Mouse (Mus musculus): ENCODE data around the gene Bcar3.

GRCm38 (mm10) chr3:122334375-122334774 is 40.4 kb downstream of the Bcar3 start:
- TF ChIP-seq CTCF (IDR thresholded peaks at IDR 0.05; ENCODE audit: extremely low read depth, insufficient read length, insufficient replicate concordance, low read depth, low read length), result no peak
- TF ChIP-seq POLR2A (IDR thresholded peaks at IDR 0.05; ENCODE audit: low read depth, low read length), result no peak

Measured in small intestine, adult 2 months (tissue).